Mouse (Mus musculus) MN1 (cell line): ENCODE data around the gene Kmt5c.
"Not testable (repeated sequence)": the region's sequence is repeated elsewhere in the genome, so short reads cannot be mapped to it uniquely, and the experiment has no call there.

Source experiments
- DNase-seq: peaks from one replicate; pipeline ENCODE4 v3.0.0-alpha.2; 2016; ENCODE audit warnings: low spot score

Kmt5c gene

GRCm38 (mm10) chr7:4789436-4789935 lies 49.6 kb downstream of the Kmt5c start, which contains the start of gene Tmem238:
TSS of gene Tmem238 (minus strand) at chr7:4789656.
- no peak for DNase-seq

GRCm38 (mm10) chr7:4792278-4793212 lies 52.6 kb downstream of the Kmt5c start, which contains the start of gene Rpl28:
TSS of gene Rpl28 (plus strand) at chr7:4792874.
- DNase-seq, result peak; percentile 97

GRCm38 (mm10) chr7:4793248-4793647 lies 53.3 kb downstream of the Kmt5c start:
- DNase-seq, result not testable (repeated sequence)

- DNase-seq, result no peak
Measured at GRCm38 (mm10) chr7:4793674-4794073, 53.8 kb downstream of the Kmt5c start.

GRCm38 (mm10) chr7:4794631-4795168 lies 54.8 kb downstream of the Kmt5c start:
- DNase-seq, result peak; percentile 32

GRCm38 (mm10) chr7:4795767-4796433 lies 56.0 kb downstream of the Kmt5c start:
- DNase-seq, result peak; percentile 67
